Mouse (Mus musculus) kidney, adult 9 months (tissue): ENCODE results near the gene Hmgcl.

Source experiments
- DNase-seq: peaks from one replicate; pipeline ENCODE4 v3.0.0; 2022

The Hmgcl gene

GRCm38 (mm10) chr4:135986943-135987710, 40.9 kb downstream of the Hmgcl start, which contains the start of gene Pithd1:
Gene Pithd1, minus strand, starts transcription at chr4:135987264.
- DNase-seq = peak; percentile 94

GRCm38 (mm10) chr4:135987714-135988113, 41.5 kb downstream of the Hmgcl start:
- DNase-seq = no peak

GRCm38 (mm10) chr4:135993941-135994340, 47.7 kb downstream of the Hmgcl start:
- DNase-seq = no peak

GRCm38 (mm10) chr4:135995118-135995517, 48.9 kb downstream of the Hmgcl start:
- DNase-seq = no peak

GRCm38 (mm10) chr4:136004107-136004675, 57.9 kb downstream of the Hmgcl start:
- DNase-seq = no peak

- DNase-seq = peak; percentile 36
These were observed 58.7 kb downstream of the Hmgcl start for GRCm38 (mm10) chr4:136004921-136005320.

GRCm38 (mm10) chr4:136006821-136007220, 60.6 kb downstream of the Hmgcl start:
- no peak for DNase-seq

GRCm38 (mm10) chr4:136008782-136009447, 62.7 kb downstream of the Hmgcl start:
- no peak for DNase-seq

GRCm38 (mm10) chr4:136010586-136010985, 64.3 kb downstream of the Hmgcl start:
- no peak for DNase-seq
